Mouse (Mus musculus) limb, embryonic 11.5 days (tissue): ENCODE results near the gene Eya2. TPM values are rescaled to one million over a fixed set of nuclear protein-coding genes. Genes with fewer than 3 reads are reported as not detected.
"Not testable (repeated sequence)": the region's sequence is repeated elsewhere in the genome, so short reads cannot be mapped to it uniquely, and the experiment has no call there.

ENCODE experiments used
- ATAC-seq: fragments of 200-750 bp; cut with Nextera tagmentation; 2 replicates; pipeline ENCODE4 v1.8.0; 2017; ENCODE audit warnings: low read depth; ENCODE audit not compliant: insufficient number of reproducible peaks, low FRiP score, low TSS enrichment
- DNase-seq: peaks from one replicate; pipeline ENCODE4 v3.0.0-alpha.2; 2015; ENCODE audit warnings: low spot score
- H3K27ac ChIP-seq: fragments of 300-500 bp; sonication (generic); replicated peaks from 2 replicates; pipeline ENCODE4 v1.5.1; 2014; ENCODE audit warnings: low read depth, mild to moderate bottlenecking, low read length
- H3K27me3 ChIP-seq: fragments of 300-500 bp; sonication (generic); 2 replicates; pipeline ENCODE4 v1.6.1; 2014; ENCODE audit warnings: mild to moderate bottlenecking, low read length, mixed read lengths; ENCODE audit not compliant: control insufficient read depth, insufficient read depth
- H3K36me3 ChIP-seq: fragments of 300-500 bp; sonication (generic); 2 replicates; pipeline ENCODE4 v1.6.1; 2014; ENCODE audit warnings: mild to moderate bottlenecking, low read length, moderate library complexity, mixed read lengths; ENCODE audit not compliant: control insufficient read depth, insufficient read depth
- H3K4me1 ChIP-seq: fragments of 300-500 bp; sonication (generic); 2 replicates; pipeline ENCODE4 v1.6.1; 2014; ENCODE audit warnings: low read length, mixed read lengths; ENCODE audit not compliant: control insufficient read depth, insufficient read depth
- H3K4me2 ChIP-seq: fragments of 300-500 bp; sonication (generic); 2 replicates; pipeline ENCODE4 v1.6.1; 2014; ENCODE audit warnings: low read depth, mild to moderate bottlenecking, moderate library complexity; ENCODE audit not compliant: severe bottlenecking
- H3K4me3 ChIP-seq: fragments of 300-500 bp; sonication (generic); 2 replicates; pipeline ENCODE4 v1.5.1; 2014; ENCODE audit warnings: low read depth, low read length
- H3K9ac ChIP-seq: fragments of 300-500 bp; sonication (generic); 2 replicates; pipeline ENCODE4 v1.6.1; 2014; ENCODE audit warnings: mild to moderate bottlenecking, low read length
- H3K9me3 ChIP-seq: fragments of 300-500 bp; sonication (generic); 2 replicates; pipeline ENCODE4 v1.6.1; 2016; ENCODE audit warnings: low read length; ENCODE audit not compliant: control insufficient read depth
- WGBS: fragments of 180-500 bp; shearing (Covaris S2); extraction: QIAGEN DNeasy Blood & Tissue Kit; methylation state at CpG from one replicate; pipeline ENCODE4 v1.1.7; 2014; 5-methylcytosine and 5-hydroxymethylcytosine counted together
- polyA plus RNA-seq: library from polyadenylated mRNA; unstranded; fragments of >200 nt; fragmentation: Nextera tagmentation; extraction: Ambion mirVana; gene quantifications from 2 replicates; pipeline ENCODE4 v1.2.1, GENCODE M21; 2014

Gene Eya2
- 8.8 and 13.0 TPM in 2 replicates for polyA plus RNA-seq

DNA sequence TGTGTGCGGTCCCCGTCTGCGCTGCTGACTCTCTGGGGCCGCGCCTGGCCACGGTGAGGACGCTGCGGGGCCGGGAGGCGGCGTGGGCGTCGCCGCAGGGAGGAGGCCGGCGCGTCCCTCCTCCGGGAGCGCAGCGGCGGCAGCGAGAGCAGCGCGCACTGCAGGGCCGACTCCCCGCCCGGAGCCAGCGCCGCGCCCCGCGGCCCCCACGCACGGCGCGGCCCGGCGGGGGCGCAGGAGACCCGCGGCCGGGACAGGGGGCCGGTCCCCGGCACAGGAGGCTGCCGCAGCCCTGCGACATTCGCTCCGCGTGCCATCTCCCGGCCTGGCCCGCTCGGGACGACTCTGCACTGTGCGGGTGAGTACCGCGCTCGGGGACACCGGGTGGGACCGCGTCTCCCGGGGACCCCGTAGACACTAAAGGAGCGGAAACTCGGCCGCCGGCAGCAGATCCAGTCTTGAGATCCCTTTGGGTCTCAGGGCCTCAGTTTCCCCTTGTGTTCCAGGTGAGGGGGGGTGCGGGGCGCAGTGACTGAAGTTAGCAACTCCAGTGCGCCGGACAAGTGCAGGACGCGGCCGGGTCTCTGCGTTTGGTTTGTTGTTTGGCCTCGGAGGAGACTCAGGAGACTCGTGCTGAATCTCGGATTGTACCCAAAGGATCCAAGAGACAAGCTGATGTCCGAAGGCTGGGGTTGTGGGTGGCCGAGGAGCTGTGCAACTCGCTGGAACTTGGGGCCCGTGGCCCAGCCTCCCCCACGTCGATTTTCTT is at the start of gene Eya2:
Eya2 (plus strand) TSS at position 126 of the 769 bp plus-strand sequence.
- Histone ChIP-seq H3K4me3 (peak within 1 kb of the TSS; percentile 37), H3K4me2 (peak within 1 kb of the TSS; percentile 94), H3K27me3 (peaks cover 27% of the 10 kb centered on the region), H3K9ac (peak within 1 kb of the TSS; percentile 62), H3K36me3 (no peaks in the 10 kb centered on the region), H3K9me3 (no peaks in the 10 kb centered on the region), H3K4me1 (peaks cover 16% of the 10 kb centered on the region), H3K27ac (no peak within 1 kb of the TSS)
- DNase-seq (peak; percentile 63), ATAC-seq (no peak)
- under 1% methylated on average over 74 of the region's 83 CpGs for WGBS

DNA sequence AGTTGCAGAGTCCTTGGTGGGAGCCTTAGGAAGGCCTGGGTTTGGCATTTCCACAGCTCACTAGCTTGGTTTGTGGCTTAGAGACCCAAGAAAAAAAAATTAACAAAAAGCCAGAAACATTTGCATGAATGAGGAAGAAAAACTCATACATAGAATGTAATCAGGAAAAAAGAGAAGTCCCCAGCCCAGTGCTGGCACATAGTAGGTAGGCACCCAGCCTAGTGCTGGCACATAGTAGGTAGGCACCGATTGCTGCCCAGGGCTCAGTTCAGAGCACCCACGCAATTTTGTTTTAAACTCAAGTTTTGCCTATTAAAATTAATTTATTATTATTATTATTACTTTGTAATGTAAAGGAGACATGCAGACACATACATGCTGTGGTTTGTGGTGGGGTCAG is 49.1 kb upstream of the Eya2 start:
- H3K4me3 ChIP-seq, result no peak overlapping the region
- DNase-seq, result no peak
- 89% methylated on average over 2 of the region's 2 CpGs for whole genome bisulfite sequencing
- H3K9ac ChIP-seq, result no peak overlapping the region
- H3K9me3 ChIP-seq, result no peaks in the 10 kb centered on the region
- H3K4me1 ChIP-seq, result peaks cover 3% of the 10 kb centered on the region; the same call in 1 of the 2 replicates
- no peak overlapping the region for H3K4me2 ChIP-seq
- H3K27ac ChIP-seq, result no peak overlapping the region
- no peak for ATAC-seq
- no peaks in the 10 kb centered on the region for H3K36me3 ChIP-seq
- no peaks in the 10 kb centered on the region for H3K27me3 ChIP-seq

DNA sequence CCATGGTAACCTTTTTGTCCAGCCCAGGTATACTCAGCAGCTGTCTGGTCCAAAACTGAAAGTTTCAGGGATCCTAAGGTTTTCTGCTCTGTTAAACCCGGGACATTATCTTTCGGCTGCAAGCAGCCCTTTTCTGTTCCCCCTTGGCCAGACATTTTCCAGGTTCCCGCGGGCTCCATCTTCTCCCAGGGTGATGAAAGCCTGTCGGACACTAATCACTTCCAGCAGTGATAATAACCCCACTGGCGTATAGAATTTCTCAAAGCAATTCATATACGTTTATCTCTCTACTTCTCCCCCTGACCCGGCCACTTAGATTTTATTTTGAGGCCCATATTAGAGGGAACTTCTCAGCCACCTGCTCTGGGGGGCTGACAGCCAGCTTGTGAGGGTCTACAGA is 48.5 kb upstream of the Eya2 start:
- Histone ChIP-seq H3K4me3 (no peak overlapping the region), H3K9me3 (no peaks in the 10 kb centered on the region), H3K4me2 (no peak overlapping the region), H3K27ac (no peak overlapping the region), H3K9ac (no peak overlapping the region), H3K27me3 (no peaks in the 10 kb centered on the region), H3K4me1 (peaks cover 3% of the 10 kb centered on the region; the same call in 1 of the 2 replicates), H3K36me3 (no peaks in the 10 kb centered on the region)
- DNase-seq (no peak), ATAC-seq (no peak)
- WGBS, result 55% methylated on average over 8 of the region's 8 CpGs

DNA sequence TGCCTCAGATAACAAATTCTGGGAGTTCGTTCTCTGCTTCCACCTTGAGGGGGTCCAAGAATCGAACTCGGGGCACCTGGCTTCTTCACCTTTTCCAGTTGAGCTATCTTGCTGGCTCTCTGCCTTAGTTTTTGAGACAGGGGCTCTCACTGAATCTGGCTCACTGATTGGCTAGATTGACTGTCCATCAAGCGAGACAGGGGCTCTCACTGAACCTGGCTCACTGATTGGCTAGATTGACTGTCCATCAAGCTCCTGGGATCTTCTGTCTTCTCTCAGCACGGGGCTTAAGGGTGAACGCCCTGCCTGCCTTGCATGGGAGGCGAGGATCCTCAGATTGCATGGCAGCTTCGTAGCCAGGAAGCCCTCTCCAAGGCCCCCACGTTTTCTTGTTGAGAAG is 47.4 kb upstream of the Eya2 start:
- Histone ChIP-seq H3K4me3 (no peak overlapping the region), H3K27ac (no peak overlapping the region), H3K36me3 (no peaks in the 10 kb centered on the region), H3K9me3 (no peaks in the 10 kb centered on the region), H3K27me3 (no peaks in the 10 kb centered on the region), H3K4me1 (peaks cover 3% of the 10 kb centered on the region; the same call in 1 of the 2 replicates), H3K9ac (no peak overlapping the region), H3K4me2 (no peak overlapping the region)
- 55% methylated on average over 9 of the region's 9 CpGs for WGBS
- peak; percentile 75 for DNase-seq
- ATAC-seq, result no peak

DNA sequence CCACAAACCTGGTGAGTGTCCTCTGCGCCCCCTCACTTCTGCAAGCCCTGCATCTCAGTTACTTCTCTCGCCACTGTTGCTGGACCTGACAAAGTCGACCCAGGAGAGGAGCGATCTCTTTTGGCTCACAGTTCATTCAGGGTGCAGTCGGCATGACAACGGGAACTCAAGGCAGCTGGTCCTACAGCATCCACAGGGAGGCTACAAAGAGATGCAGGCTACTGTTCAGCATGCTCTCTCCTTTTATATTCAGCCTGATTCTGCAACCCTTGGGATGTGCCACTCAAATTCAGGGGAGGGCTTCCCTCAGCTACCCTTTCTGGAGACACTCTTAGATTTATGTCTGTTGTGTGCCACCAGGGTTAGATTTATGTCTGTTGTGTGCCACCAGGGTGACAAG is 46.2 kb upstream of the Eya2 start:
- Histone ChIP-seq H3K4me2 (no peak overlapping the region), H3K9ac (no peak overlapping the region), H3K27ac (no peak overlapping the region), H3K9me3 (no peaks in the 10 kb centered on the region), H3K4me1 (peaks cover 3% of the 10 kb centered on the region; the same call in 1 of the 2 replicates), H3K36me3 (no peaks in the 10 kb centered on the region), H3K27me3 (no peaks in the 10 kb centered on the region), H3K4me3 (no peak overlapping the region)
- 73% methylated on average over 6 of the region's 6 CpGs for WGBS
- DNase-seq (no peak), ATAC-seq (no peak)

DNA sequence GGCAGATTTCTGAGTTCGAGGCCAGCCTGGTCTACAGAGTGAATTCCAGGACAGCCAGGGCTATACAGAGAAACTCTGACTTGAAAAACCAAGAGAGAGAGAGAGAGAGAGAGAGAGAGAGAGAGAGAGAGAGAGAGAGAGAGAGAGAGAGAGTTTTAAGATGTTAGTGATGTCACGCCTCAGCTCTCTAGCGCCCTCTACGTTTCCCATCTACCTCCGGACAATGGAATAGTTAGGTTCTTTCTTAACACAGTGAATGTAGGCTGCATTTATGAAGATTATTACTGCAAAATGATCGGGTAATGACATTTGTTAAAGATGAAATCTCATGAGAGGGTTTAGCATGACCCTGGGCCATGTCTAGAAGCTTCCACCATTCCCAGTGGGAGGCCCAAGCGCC is 44.4 kb upstream of the Eya2 start:
- 79% methylated on average over 7 of the region's 7 CpGs for WGBS
- H3K36me3 ChIP-seq, H3K9ac ChIP-seq, DNase-seq, H3K4me3 ChIP-seq, ATAC-seq, H3K4me2 ChIP-seq, H3K4me1 ChIP-seq, H3K27me3 ChIP-seq, H3K9me3 ChIP-seq, H3K27ac ChIP-seq: not testable (repeated sequence)

DNA sequence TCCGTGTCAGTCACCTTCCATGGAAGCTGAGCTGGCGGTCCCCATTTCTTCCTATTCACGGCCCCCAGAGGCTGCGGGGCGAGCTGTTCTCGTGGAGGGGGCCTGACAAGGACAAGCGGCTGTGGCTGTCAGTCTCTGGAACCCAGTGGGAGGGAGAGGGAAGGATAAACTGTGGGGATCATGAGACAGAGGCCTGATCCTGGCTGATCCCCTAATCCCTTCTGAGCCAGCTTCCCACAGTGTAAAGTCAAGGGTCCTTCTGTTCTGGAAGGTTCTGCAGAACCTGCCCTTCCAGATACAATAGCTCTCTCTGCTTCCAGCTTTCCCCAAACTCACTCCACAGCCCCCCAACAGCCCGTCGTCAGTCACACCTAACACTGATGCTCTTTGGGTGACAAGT is 40.8 kb upstream of the Eya2 start:
- no peak overlapping the region for H3K4me2 ChIP-seq
- no peaks in the 10 kb centered on the region for H3K4me1 ChIP-seq
- ATAC-seq (no peak), DNase-seq (no peak)
- 77% methylated on average over 9 of the region's 9 CpGs for WGBS
- H3K27me3 ChIP-seq, result no peaks in the 10 kb centered on the region
- no peaks in the 10 kb centered on the region for H3K36me3 ChIP-seq
- H3K27ac ChIP-seq, result no peak overlapping the region
- H3K9me3 ChIP-seq, result no peaks in the 10 kb centered on the region
- no peak overlapping the region for H3K4me3 ChIP-seq
- H3K9ac ChIP-seq, result no peak overlapping the region

DNA sequence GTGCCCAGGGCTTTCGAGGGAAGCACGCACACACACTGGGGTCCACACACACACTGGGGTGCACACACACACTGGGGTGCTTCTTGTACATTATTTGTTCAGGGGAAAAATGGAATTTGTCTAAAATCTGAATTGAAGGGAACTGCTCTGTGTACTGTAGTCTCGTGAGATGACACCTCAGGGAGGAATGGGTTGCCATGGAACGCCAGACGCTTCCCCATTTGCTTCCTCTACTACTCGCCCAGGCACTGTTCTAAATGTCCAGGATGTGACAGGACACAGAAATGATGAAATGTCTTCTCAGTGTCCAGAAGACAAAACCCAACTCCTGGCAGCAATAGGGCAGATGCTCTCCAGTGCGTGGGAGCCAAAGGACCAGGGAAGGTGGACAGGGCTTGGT is 37.6 kb upstream of the Eya2 start:
- Histone ChIP-seq H3K36me3 (no peaks in the 10 kb centered on the region), H3K4me2 (no peak overlapping the region), H3K9ac (no peak overlapping the region), H3K4me3 (no peak overlapping the region), H3K9me3 (no peaks in the 10 kb centered on the region), H3K27me3 (no peaks in the 10 kb centered on the region), H3K27ac (no peak overlapping the region), H3K4me1 (0 out of 2 replicates have a peak, but pooled peaks cover 4% of the 10 kb centered on the region)
- no peak for DNase-seq
- no peak for ATAC-seq
- WGBS, result 90% methylated on average over 7 of the region's 7 CpGs
